ENCODE assay signal across 24 mouse cellular contexts in genomic region chr12:118621697-118622485, GRCm38 (mm10).
DNase-seq lines count a peak whose midpoint lies in the region; ATAC-seq and TF ChIP-seq lines count a peak whose summit lies in the region.
"Had no signal": no experiment of that assay in that cellular context is flagged by ENCODE, and none has a peak within 500 bp of the region (broad histone marks: within the 10 kb centered on the region; RNA-seq: fewer than 3 reads in every experiment).

No protein-coding gene starts in this region.

- H3K4me2 ChIP-seq in forebrain, embryonic 11.5 days (ENCODE audit: low read depth, low read length, severe bottlenecking): no peak overlapping the region
- H3K4me2 ChIP-seq in forebrain, postnatal 0 days (ENCODE audit: low read depth): no peak overlapping the region
- H3K4me2 ChIP-seq in heart, embryonic 16.5 days (ENCODE audit: low read depth, low read length): no peak overlapping the region
- no peak overlapping the region for H3K4me2 ChIP-seq in heart, embryonic 11.5 days
- no peak overlapping the region for H3K4me2 ChIP-seq in kidney, embryonic 16.5 days (replicated peaks; ENCODE audit: low read depth, low read length)
- H3K4me2 ChIP-seq: embryonic facial prominence, embryonic 15.5 days; forebrain, embryonic 12.5 days; hindbrain, embryonic 12.5 days had no signal

- H3K27me3 ChIP-seq in forebrain, embryonic 11.5 days (ENCODE audit: control insufficient read depth, insufficient read depth, low read length): no peaks in the 10 kb centered on the region
- no peaks in the 10 kb centered on the region for H3K27me3 ChIP-seq in forebrain, postnatal 0 days (ENCODE audit: insufficient read depth, low read length)
- no peaks in the 10 kb centered on the region for H3K27me3 ChIP-seq in heart, embryonic 16.5 days (ENCODE audit: control insufficient read depth, insufficient read depth, low read length)
- no peaks in the 10 kb centered on the region for H3K27me3 ChIP-seq in heart, embryonic 11.5 days (ENCODE audit: control insufficient read depth, insufficient read depth, low read length)
- H3K27me3 ChIP-seq in kidney, embryonic 16.5 days (ENCODE audit: insufficient read depth, low read length): 0 out of 2 replicates have a peak, but pooled peaks cover 2% of the 10 kb centered on the region
- H3K27me3 ChIP-seq: CH12.LX; embryonic facial prominence, embryonic 15.5 days; hindbrain, embryonic 12.5 days had no signal

- H3K36me3 ChIP-seq in forebrain, embryonic 11.5 days (ENCODE audit: control insufficient read depth, insufficient read depth, low read length): no peaks in the 10 kb centered on the region
- H3K36me3 ChIP-seq in forebrain, postnatal 0 days (ENCODE audit: insufficient read depth): no peaks in the 10 kb centered on the region
- H3K36me3 ChIP-seq in heart, embryonic 16.5 days (ENCODE audit: control insufficient read depth, insufficient read depth): no peaks in the 10 kb centered on the region
- no peaks in the 10 kb centered on the region for H3K36me3 ChIP-seq in heart, embryonic 11.5 days (ENCODE audit: control insufficient read depth, insufficient read depth, low read length)
- no peaks in the 10 kb centered on the region for H3K36me3 ChIP-seq in kidney, embryonic 16.5 days (ENCODE audit: insufficient read depth, low read length)
- H3K36me3 ChIP-seq: embryonic facial prominence, embryonic 15.5 days; forebrain, embryonic 12.5 days; heart, embryonic 10.5 days; hindbrain, embryonic 12.5 days had no signal

- no peak for TF ChIP-seq CTCF in forebrain, postnatal 0 days (IDR thresholded peaks at IDR 0.05; ENCODE audit: low read depth)

- H3K27ac ChIP-seq in forebrain, embryonic 11.5 days (ENCODE audit: low read depth, low read length): 0 out of 2 replicates have a peak overlapping the region, but pooled peaks have one; percentile 27
- H3K27ac ChIP-seq in forebrain, postnatal 0 days (ENCODE audit: low read depth, low read length): no peak overlapping the region
- peak overlapping the region; percentile 95 for H3K27ac ChIP-seq in heart, embryonic 16.5 days (ENCODE audit: low read length)
- H3K27ac ChIP-seq in heart, embryonic 11.5 days (ENCODE audit: low read depth, low read length): no peak overlapping the region; the same call in 1 of the 2 replicates
- H3K27ac ChIP-seq in kidney, embryonic 16.5 days (ENCODE audit: low read length): peak overlapping the region; percentile 24; the same call in 1 of the 2 replicates
- H3K27ac ChIP-seq: forebrain, embryonic 12.5 days; gastrocnemius, adult 2 months; hindbrain, embryonic 12.5 days had no signal

- ATAC-seq in forebrain, embryonic 11.5 days (replicated peaks; ENCODE audit: low FRiP score): no peak
- ATAC-seq in forebrain, postnatal 0 days: no peak
- no peak for ATAC-seq in heart, embryonic 16.5 days (replicated peaks; ENCODE audit: extremely low read depth, insufficient read depth, low FRiP score)
- ATAC-seq in heart, embryonic 11.5 days (replicated peaks; ENCODE audit: insufficient number of reproducible peaks, low FRiP score, low TSS enrichment): no peak
- ATAC-seq in kidney, embryonic 16.5 days (ENCODE audit: low FRiP score, low TSS enrichment): 0 out of 2 replicates have a peak, but pooled peaks have one; percentile 77
- ATAC-seq: activated CD4-positive, CD25-positive, alpha-beta regulatory T cell, adult 4 months; hindbrain, embryonic 16.5 days; inflammation-experienced regulatory T-cells, adult 6 months; intestine, postnatal 0 days; Patski had no signal

- peaks cover 11% of the 10 kb centered on the region; the same call in 1 of the 2 replicates for H3K4me1 ChIP-seq in forebrain, embryonic 11.5 days (replicated peaks; ENCODE audit: control insufficient read depth, insufficient read depth, low read length)
- no peaks in the 10 kb centered on the region for H3K4me1 ChIP-seq in forebrain, postnatal 0 days (ENCODE audit: insufficient read depth)
- H3K4me1 ChIP-seq in heart, embryonic 16.5 days (ENCODE audit: control insufficient read depth, insufficient read depth, low read length): peaks cover 12% of the 10 kb centered on the region; the same call in 1 of the 2 replicates
- H3K4me1 ChIP-seq in heart, embryonic 11.5 days (ENCODE audit: control insufficient read depth, insufficient read depth, low read length): peaks cover 8% of the 10 kb centered on the region; the same call in 1 of the 2 replicates
- peaks cover 12% of the 10 kb centered on the region; the same call in 1 of the 2 replicates for H3K4me1 ChIP-seq in kidney, embryonic 16.5 days (ENCODE audit: insufficient read depth, low read length)
- H3K4me1 ChIP-seq: embryonic facial prominence, embryonic 15.5 days had no signal

- H3K4me3 ChIP-seq in forebrain, embryonic 11.5 days (ENCODE audit: low read depth, low read length): no peak overlapping the region
- no peak overlapping the region for H3K4me3 ChIP-seq in forebrain, postnatal 0 days (ENCODE audit: low read depth, low read length)
- no peak overlapping the region for H3K4me3 ChIP-seq in heart, embryonic 16.5 days (ENCODE audit: low read length)
- H3K4me3 ChIP-seq in heart, embryonic 11.5 days (ENCODE audit: low read depth, low read length): no peak overlapping the region
- H3K4me3 ChIP-seq in kidney, embryonic 16.5 days (ENCODE audit: low read length): no peak overlapping the region
- H3K4me3 ChIP-seq: embryonic facial prominence, embryonic 15.5 days; erythroblast, embryonic 14.5 days; forebrain, embryonic 12.5 days; gastrocnemius, adult 2 months; heart, embryonic 10.5 days; hindbrain, embryonic 12.5 days had no signal

- no peak overlapping the region for H3K9ac ChIP-seq in forebrain, embryonic 11.5 days (ENCODE audit: low read length)
- H3K9ac ChIP-seq in forebrain, postnatal 0 days: no peak overlapping the region
- no peak overlapping the region for H3K9ac ChIP-seq in heart, embryonic 16.5 days (ENCODE audit: low read length)
- no peak overlapping the region for H3K9ac ChIP-seq in heart, embryonic 11.5 days (ENCODE audit: low read depth, low read length)
- H3K9ac ChIP-seq in kidney, embryonic 16.5 days (replicated peaks; ENCODE audit: low read length): no peak overlapping the region
- H3K9ac ChIP-seq: embryonic facial prominence, embryonic 15.5 days; forebrain, embryonic 12.5 days; hindbrain, embryonic 12.5 days had no signal

- no peaks in the 10 kb centered on the region for H3K9me3 ChIP-seq in forebrain, embryonic 11.5 days (ENCODE audit: control insufficient read depth, low read length)
- no peaks in the 10 kb centered on the region for H3K9me3 ChIP-seq in forebrain, postnatal 0 days (ENCODE audit: low read length)
- H3K9me3 ChIP-seq in heart, embryonic 16.5 days (replicated peaks; ENCODE audit: control insufficient read depth, low read length): no peaks in the 10 kb centered on the region
- no peaks in the 10 kb centered on the region for H3K9me3 ChIP-seq in heart, embryonic 11.5 days (replicated peaks; ENCODE audit: control insufficient read depth, low read length)
- no peaks in the 10 kb centered on the region for H3K9me3 ChIP-seq in kidney, embryonic 16.5 days (ENCODE audit: low read length)
- H3K9me3 ChIP-seq: embryonic facial prominence, embryonic 15.5 days; forebrain, embryonic 12.5 days; heart, embryonic 10.5 days; hindbrain, embryonic 12.5 days had no signal

- no peak for DNase-seq in forebrain, embryonic 11.5 days (ENCODE audit: low spot score)
- no peak for DNase-seq in forebrain, postnatal 0 days
- DNase-seq in kidney, adult 8-10 months: no peak
- no peak for DNase-seq in spleen, postnatal 36 days (ENCODE audit: low spot score in 2 of 2)
- DNase-seq: adrenal gland, postnatal 14 days; cerebellum, adult 18-20 months; cerebellum, adult 9-11 months; cerebellum, postnatal 36 days; gastrocnemius, adult 2 months; gastrocnemius, postnatal 25 days had no signal

- 31% methylated on average over 1 of the region's 1 CpGs for WGBS in forebrain, embryonic 11.5 days
- WGBS in forebrain, postnatal 0 days: 16% methylated on average over 1 of the region's 1 CpGs
- WGBS in heart, embryonic 16.5 days: 74% methylated on average over 1 of the region's 1 CpGs
- 68% methylated on average over 1 of the region's 1 CpGs for WGBS in heart, embryonic 11.5 days (ENCODE audit: insufficient replicate concordance)
- WGBS in kidney, embryonic 16.5 days: 54% methylated on average over 1 of the region's 1 CpGs

Comparison
In these comparisons a context has a peak if more than half of its experiments do, and no peak if none do; other contexts are left out.
1. H3K27ac ChIP-seq: peak in forebrain, embryonic 11.5 days (single experiment), heart, embryonic 16.5 days (single experiment) and kidney, embryonic 16.5 days (single experiment); none in forebrain, postnatal 0 days (single experiment) and heart, embryonic 11.5 days (single experiment).